Mouse (Mus musculus) forebrain, embryonic 15.5 days (tissue): Measurements from ENCODE around the gene Stil. TPM values are rescaled to one million over a fixed set of nuclear protein-coding genes. Genes with fewer than 3 reads are reported as not detected.

Source experiments
- ATAC-seq: fragments of 200-750 bp; cut with Nextera tagmentation; replicated peaks from 2 replicates; pipeline ENCODE4 v1.8.0; 2017; ENCODE audit warnings: mild to moderate bottlenecking, moderate TSS enrichment, moderate library complexity
- H3K27ac ChIP-seq: fragments of 300-500 bp; sonication (generic); replicated peaks from 2 replicates; pipeline ENCODE4 v1.5.1; 2015; ENCODE audit warnings: mild to moderate bottlenecking, inconsistent platforms
- H3K27me3 ChIP-seq: fragments of 300-500 bp; sonication (generic); 2 replicates; pipeline ENCODE4 v1.6.1; 2015; ENCODE audit warnings: inconsistent platforms
- H3K36me3 ChIP-seq: fragments of 300-500 bp; sonication (generic); 2 replicates; pipeline ENCODE4 v1.6.1; 2015; ENCODE audit warnings: mild to moderate bottlenecking, inconsistent platforms
- H3K4me1 ChIP-seq: fragments of 300-500 bp; sonication (generic); 2 replicates; pipeline ENCODE4 v1.6.1; 2015; ENCODE audit warnings: inconsistent platforms
- H3K4me2 ChIP-seq: fragments of 300-500 bp; sonication (generic); replicated peaks from 2 replicates; pipeline ENCODE4 v1.6.1; 2015; ENCODE audit warnings: mild to moderate bottlenecking, inconsistent platforms
- H3K4me3 ChIP-seq: fragments of 300-500 bp; sonication (generic); 2 replicates; pipeline ENCODE4 v1.5.1; 2015; ENCODE audit warnings: mild to moderate bottlenecking, inconsistent platforms
- H3K9ac ChIP-seq: fragments of 300-500 bp; sonication (generic); replicated peaks from 2 replicates; pipeline ENCODE4 v1.6.1; 2015; ENCODE audit warnings: mild to moderate bottlenecking, inconsistent platforms
- H3K9me3 ChIP-seq: fragments of 300-500 bp; sonication (generic); 2 replicates; pipeline ENCODE4 v1.6.1; 2016; ENCODE audit warnings: inconsistent platforms
- WGBS: fragments of 180-500 bp; shearing (Covaris S2); methylation state at CpG from one replicate; pipeline ENCODE4 v1.1.7; 2015; ENCODE audit warnings: mixed read lengths; 5-methylcytosine and 5-hydroxymethylcytosine counted together
- polyA plus RNA-seq: library from polyadenylated mRNA; unstranded; fragments of >200 nt; fragmentation: Nextera tagmentation; extraction: Ambion mirVana; gene quantifications from 2 replicates; pipeline ENCODE4 v1.2.1, GENCODE M21; 2015

Gene Stil
- polyA plus RNA-seq, 1 experiment from 2014 or later = 5.7 TPM

GRCm38 (mm10) chr4:114986591-114987432, 13.1 kb upstream of the Stil start, which contains the start of gene Cmpk1:
Cmpk1 (minus strand) TSS chr4:114987241.
- Histone ChIP-seq H3K27me3 (no peaks in the 10 kb centered on the region), H3K4me1 (peaks cover 26% of the 10 kb centered on the region), H3K4me2 (peak within 1 kb of the TSS; percentile 74), H3K27ac (peak within 1 kb of the TSS; percentile 100), H3K9me3 (no peaks in the 10 kb centered on the region), H3K36me3 (no peaks in the 10 kb centered on the region), H3K9ac (peak within 1 kb of the TSS; percentile 96), H3K4me3 (peak within 1 kb of the TSS; percentile 86)
- ATAC-seq = peak; percentile 97
- under 1% methylated on average over 82 of the region's 93 CpGs for WGBS

GRCm38 (mm10) chr4:114994218-114994617, 5.7 kb upstream of the Stil start:
- Histone ChIP-seq H3K27me3 (0 out of 2 replicates have a peak, but pooled peaks cover 3% of the 10 kb centered on the region), H3K4me1 (no peaks in the 10 kb centered on the region), H3K36me3 (no peaks in the 10 kb centered on the region), H3K4me2 (no peak overlapping the region), H3K9me3 (no peaks in the 10 kb centered on the region), H3K4me3 (no peak overlapping the region), H3K9ac (no peak overlapping the region), H3K27ac (no peak overlapping the region)
- no peak for ATAC-seq
- WGBS = 91% methylated on average over 3 of the region's 3 CpGs

GRCm38 (mm10) chr4:114997051-114997450, 2.9 kb upstream of the Stil start:
- Histone ChIP-seq H3K9ac (no peak overlapping the region), H3K9me3 (no peaks in the 10 kb centered on the region), H3K4me3 (no peak overlapping the region), H3K36me3 (no peaks in the 10 kb centered on the region), H3K4me2 (no peak overlapping the region), H3K27ac (no peak overlapping the region), H3K27me3 (0 out of 2 replicates have a peak, but pooled peaks cover 3% of the 10 kb centered on the region), H3K4me1 (peaks cover 18% of the 10 kb centered on the region)
- 55% methylated on average over 3 of the region's 3 CpGs for WGBS
- no peak for ATAC-seq

- no peaks in the 10 kb centered on the region for H3K27me3 ChIP-seq
- peak overlapping the region; percentile 59 for H3K9ac ChIP-seq
- WGBS = 9% methylated on average over 9 of the region's 9 CpGs
- H3K4me1 ChIP-seq = peaks cover 18% of the 10 kb centered on the region
- H3K36me3 ChIP-seq = no peaks in the 10 kb centered on the region; the same call in 1 of the 2 replicates
- H3K9me3 ChIP-seq = no peaks in the 10 kb centered on the region
- peak overlapping the region; percentile 68 for H3K4me2 ChIP-seq
- ATAC-seq = no peak; the same call in 1 of the 2 replicates
- H3K27ac ChIP-seq = peak overlapping the region; percentile 96
- H3K4me3 ChIP-seq = peak overlapping the region; percentile 57
Measured at GRCm38 (mm10) chr4:114999445-114999772, 550 bp upstream of the Stil start.

GRCm38 (mm10) chr4:115000429-115000795, 453 bp downstream of the Stil start:
- ATAC-seq = peak; percentile 14
- H3K4me3 ChIP-seq = peak overlapping the region; percentile 57
- WGBS = under 1% methylated on average over 8 of the region's 8 CpGs

GRCm38 (mm10) chr4:115014276-115014675, 14.3 kb downstream of the Stil start:
- 91% methylated on average over 3 of the region's 3 CpGs for WGBS
- no peak for ATAC-seq
- no peaks in the 10 kb centered on the region for H3K9me3 ChIP-seq

More at GRCm38 (mm10) chr4:115000429-115000795, 453 bp downstream of the Stil start:
- H3K9me3 ChIP-seq = no peaks in the 10 kb centered on the region
- no peak overlapping the region for H3K27ac ChIP-seq
- peaks cover 18% of the 10 kb centered on the region for H3K4me1 ChIP-seq
- no peaks in the 10 kb centered on the region for H3K27me3 ChIP-seq
- H3K36me3 ChIP-seq = no peaks in the 10 kb centered on the region; the same call in 1 of the 2 replicates
- peak overlapping the region; percentile 57 for H3K9ac ChIP-seq
- H3K4me2 ChIP-seq = peak overlapping the region; percentile 68

GRCm38 (mm10) chr4:115019997-115020396, 20.0 kb downstream of the Stil start:
- H3K4me3 ChIP-seq = no peak overlapping the region
- no peaks in the 10 kb centered on the region for H3K27me3 ChIP-seq
- WGBS = 96% methylated on average over 3 of the region's 3 CpGs
- no peak for ATAC-seq
- no peaks in the 10 kb centered on the region for H3K9me3 ChIP-seq
- H3K4me1 ChIP-seq = no peaks in the 10 kb centered on the region
- no peak overlapping the region for H3K4me2 ChIP-seq
- no peak overlapping the region for H3K9ac ChIP-seq
- H3K27ac ChIP-seq = no peak overlapping the region
- H3K36me3 ChIP-seq = peaks cover 13% of the 10 kb centered on the region

More at GRCm38 (mm10) chr4:115014276-115014675, 14.3 kb downstream of the Stil start:
- H3K27me3 ChIP-seq = no peaks in the 10 kb centered on the region
- H3K4me1 ChIP-seq = no peaks in the 10 kb centered on the region
- no peak overlapping the region for H3K4me3 ChIP-seq
- H3K36me3 ChIP-seq = peaks cover 6% of the 10 kb centered on the region
- no peak overlapping the region for H3K9ac ChIP-seq
- H3K4me2 ChIP-seq = no peak overlapping the region
- H3K27ac ChIP-seq = no peak overlapping the region

GRCm38 (mm10) chr4:115035043-115035442, 35.1 kb downstream of the Stil start:
- Histone ChIP-seq H3K9ac (no peak overlapping the region), H3K4me3 (no peak overlapping the region), H3K4me2 (no peak overlapping the region), H3K9me3 (no peaks in the 10 kb centered on the region), H3K36me3 (no peaks in the 10 kb centered on the region; the same call in 1 of the 2 replicates), H3K27ac (no peak overlapping the region), H3K27me3 (no peaks in the 10 kb centered on the region), H3K4me1 (no peaks in the 10 kb centered on the region)
- no peak for ATAC-seq
- WGBS = 74% methylated on average over 6 of the region's 6 CpGs

- no peaks in the 10 kb centered on the region for H3K4me1 ChIP-seq
- no peak overlapping the region for H3K9ac ChIP-seq
- peaks cover 6% of the 10 kb centered on the region for H3K36me3 ChIP-seq
- H3K9me3 ChIP-seq = no peaks in the 10 kb centered on the region
- no peak for ATAC-seq
- no peak overlapping the region for H3K4me3 ChIP-seq
- no peak overlapping the region for H3K4me2 ChIP-seq
- no peaks in the 10 kb centered on the region for H3K27me3 ChIP-seq
- no peak overlapping the region for H3K27ac ChIP-seq
- WGBS = 31% methylated on average over 4 of the region's 4 CpGs
Measured at GRCm38 (mm10) chr4:115038242-115038641, 38.3 kb downstream of the Stil start.

- Histone ChIP-seq H3K27ac (no peak overlapping the region), H3K9me3 (no peaks in the 10 kb centered on the region), H3K9ac (no peak overlapping the region), H3K4me3 (no peak overlapping the region), H3K4me1 (no peaks in the 10 kb centered on the region), H3K4me2 (no peak overlapping the region), H3K27me3 (peaks cover 15% of the 10 kb centered on the region), H3K36me3 (peaks cover 6% of the 10 kb centered on the region; the same call in 1 of the 2 replicates)
- 84% methylated on average over 3 of the region's 3 CpGs for WGBS
- ATAC-seq = no peak
Measured at GRCm38 (mm10) chr4:115045621-115046020, 45.7 kb downstream of the Stil start.

GRCm38 (mm10) chr4:115047750-115048149, 47.8 kb downstream of the Stil start:
- H3K4me1 ChIP-seq = peaks cover 5% of the 10 kb centered on the region
- H3K36me3 ChIP-seq = no peaks in the 10 kb centered on the region
- H3K27me3 ChIP-seq = peaks cover 37% of the 10 kb centered on the region
- no peak overlapping the region for H3K4me3 ChIP-seq
- H3K4me2 ChIP-seq = no peak overlapping the region
- no peak overlapping the region for H3K27ac ChIP-seq
- no peaks in the 10 kb centered on the region for H3K9me3 ChIP-seq
- WGBS = 3% methylated on average over 5 of the region's 5 CpGs
- ATAC-seq = no peak
- H3K9ac ChIP-seq = no peak overlapping the region

GRCm38 (mm10) chr4:115048190-115048589, 48.2 kb downstream of the Stil start:
- no peak overlapping the region for H3K4me2 ChIP-seq
- H3K4me3 ChIP-seq = no peak overlapping the region
- no peak overlapping the region for H3K27ac ChIP-seq
- WGBS = 72% methylated on average over 8 of the region's 8 CpGs
- H3K9me3 ChIP-seq = no peaks in the 10 kb centered on the region
- ATAC-seq = no peak
- no peaks in the 10 kb centered on the region for H3K36me3 ChIP-seq
- no peak overlapping the region for H3K9ac ChIP-seq
- peaks cover 6% of the 10 kb centered on the region for H3K4me1 ChIP-seq
- peaks cover 41% of the 10 kb centered on the region for H3K27me3 ChIP-seq
